Mouse (Mus musculus): ENCODE results near the gene Myo10. TPM values are rescaled to one million over a fixed set of nuclear protein-coding genes. Genes with fewer than 3 reads are reported as not detected.

Myo10 gene
- polyA plus RNA-seq, 1 experiment, result 45.4 TPM

DNA sequence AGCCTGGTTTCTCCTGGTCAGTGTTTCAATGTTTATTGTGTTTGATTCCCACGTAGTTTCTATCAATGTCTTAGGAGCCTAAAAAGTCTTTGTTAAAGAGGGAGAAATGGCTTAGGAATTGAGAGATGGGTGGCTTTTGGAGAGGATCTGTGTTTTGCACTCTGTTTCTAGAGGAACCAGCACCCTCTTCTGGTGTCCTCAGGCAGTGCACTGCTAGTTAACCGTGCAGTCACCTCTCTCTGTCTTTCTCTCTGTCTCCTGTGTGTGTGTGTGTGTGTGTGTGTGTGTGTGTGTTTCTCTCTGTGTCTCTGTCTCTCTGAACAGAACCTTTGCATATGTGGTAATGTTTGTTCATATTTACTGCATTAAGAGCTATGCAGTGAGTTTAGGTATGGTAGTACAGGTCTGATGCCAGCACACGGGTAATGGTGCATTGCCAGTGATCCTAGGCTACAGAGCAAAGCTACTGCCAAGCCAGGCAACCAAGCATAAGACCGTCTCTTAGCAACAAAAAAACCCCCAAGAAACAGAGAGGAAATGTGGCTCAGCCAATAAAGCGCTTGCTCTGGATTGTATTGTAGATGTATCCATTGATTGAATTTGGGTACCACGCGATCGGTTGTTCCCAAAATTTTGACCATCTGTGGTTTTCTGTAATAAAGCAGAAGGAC is 110.6 kb downstream of the Myo10 start:
- Histone ChIP-seq H3K27ac (ENCODE audit: insufficient read depth, low read depth, low read length) (no peak overlapping the region), H3K36me3 (ENCODE audit: control insufficient read depth, insufficient read depth, low read length) (peaks cover 6% of the 10 kb centered on the region), H3K4me3 (ENCODE audit: insufficient read depth, low read depth, low read length) (no peak overlapping the region), H3K4me1 (ENCODE audit: control insufficient read depth, insufficient read depth, low read length) (no peaks in the 10 kb centered on the region), H3K27me3 (replicated peaks; ENCODE audit: control insufficient read depth, insufficient read depth, low read length) (no peaks in the 10 kb centered on the region)
- TF ChIP-seq POLR2A (IDR thresholded peaks at IDR 0.05; ENCODE audit: low read depth, low read length) (no peak), CTCF (conservative IDR thresholded peaks at IDR 0.05; ENCODE audit: insufficient read depth, insufficient read length, low read depth, low read length) (peak; percentile 63)
- 78% methylated on average over 8 of the region's 8 CpGs for WGBS
- peak; percentile 46 for DNase-seq

DNA sequence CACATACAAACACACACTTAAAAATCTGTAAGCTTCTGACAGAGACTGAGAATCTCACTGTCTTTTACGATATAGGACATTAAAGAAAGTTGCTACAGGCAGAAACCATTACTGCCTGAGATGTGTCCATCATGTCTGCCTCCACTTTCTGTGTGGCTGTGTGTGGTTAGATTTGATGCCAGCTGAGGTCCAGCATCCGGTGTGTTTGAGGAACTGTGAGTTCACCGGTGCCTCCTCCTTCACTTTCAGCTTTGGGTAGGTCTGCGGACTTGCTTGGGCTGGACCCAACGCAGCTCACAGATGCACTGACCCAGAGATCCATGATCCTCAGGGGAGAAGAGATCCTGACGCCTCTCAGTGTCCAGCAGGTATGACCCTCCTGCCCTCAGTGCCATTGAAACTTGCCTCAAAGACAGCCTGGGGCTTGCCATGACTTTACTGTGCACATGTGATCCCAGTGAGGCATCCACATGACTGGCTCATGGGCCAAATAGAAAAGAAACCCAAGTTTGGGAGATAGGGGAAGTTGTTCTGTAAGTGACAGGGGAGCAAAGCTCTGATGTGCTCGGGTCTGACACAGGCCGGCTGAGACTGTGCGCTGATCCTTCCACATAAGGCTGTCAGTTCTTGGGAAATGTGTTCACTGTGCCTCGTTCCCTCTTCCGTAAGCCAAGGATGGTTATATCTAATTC is 111.6 kb downstream of the Myo10 start:
- Histone ChIP-seq H3K4me3 (ENCODE audit: insufficient read depth, low read depth, low read length) (no peak overlapping the region), H3K27ac (ENCODE audit: insufficient read depth, low read depth, low read length) (no peak overlapping the region), H3K4me1 (ENCODE audit: control insufficient read depth, insufficient read depth, low read length) (no peaks in the 10 kb centered on the region), H3K36me3 (ENCODE audit: control insufficient read depth, insufficient read depth, low read length) (peaks cover 6% of the 10 kb centered on the region; the same call in 1 of the 2 replicates), H3K27me3 (replicated peaks; ENCODE audit: control insufficient read depth, insufficient read depth, low read length) (no peaks in the 10 kb centered on the region)
- TF ChIP-seq POLR2A (IDR thresholded peaks at IDR 0.05; ENCODE audit: low read depth, low read length) (no peak), CTCF (conservative IDR thresholded peaks at IDR 0.05; ENCODE audit: insufficient read depth, insufficient read length, low read depth, low read length) (no peak)
- 92% methylated on average over 11 of the region's 11 CpGs for WGBS
- no peak for DNase-seq

DNA sequence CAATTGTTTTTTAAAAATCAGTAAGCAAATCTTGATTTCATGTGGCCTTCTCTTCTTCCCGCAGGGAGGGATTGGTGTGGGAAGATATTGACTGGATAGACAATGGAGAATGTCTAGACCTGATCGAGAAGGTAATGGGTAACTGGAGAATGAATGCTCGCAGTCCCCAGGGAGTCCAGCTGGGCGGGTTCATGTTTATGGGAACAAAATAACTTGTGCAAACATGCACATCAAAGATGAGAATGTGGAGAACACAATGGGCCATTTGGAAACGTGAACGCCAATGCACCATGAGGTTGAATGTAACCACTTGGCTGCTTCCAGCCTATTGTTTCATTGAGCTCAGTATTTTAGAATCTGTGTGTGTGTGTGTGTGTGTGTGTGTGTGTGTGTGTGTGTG is 114.2 kb downstream of the Myo10 start:
- DNase-seq, result no peak
- TF ChIP-seq POLR2A (IDR thresholded peaks at IDR 0.05; ENCODE audit: low read depth, low read length) (no peak), CTCF (conservative IDR thresholded peaks at IDR 0.05; ENCODE audit: insufficient read depth, insufficient read length, low read depth, low read length) (no peak)
- Histone ChIP-seq H3K4me3 (ENCODE audit: insufficient read depth, low read depth, low read length) (no peak overlapping the region), H3K27ac (ENCODE audit: insufficient read depth, low read depth, low read length) (no peak overlapping the region), H3K27me3 (replicated peaks; ENCODE audit: control insufficient read depth, insufficient read depth, low read length) (no peaks in the 10 kb centered on the region), H3K36me3 (ENCODE audit: control insufficient read depth, insufficient read depth, low read length) (peaks cover 9% of the 10 kb centered on the region; the same call in 1 of the 2 replicates), H3K4me1 (ENCODE audit: control insufficient read depth, insufficient read depth, low read length) (no peaks in the 10 kb centered on the region)
- WGBS, result 81% methylated on average over 6 of the region's 6 CpGs

DNA sequence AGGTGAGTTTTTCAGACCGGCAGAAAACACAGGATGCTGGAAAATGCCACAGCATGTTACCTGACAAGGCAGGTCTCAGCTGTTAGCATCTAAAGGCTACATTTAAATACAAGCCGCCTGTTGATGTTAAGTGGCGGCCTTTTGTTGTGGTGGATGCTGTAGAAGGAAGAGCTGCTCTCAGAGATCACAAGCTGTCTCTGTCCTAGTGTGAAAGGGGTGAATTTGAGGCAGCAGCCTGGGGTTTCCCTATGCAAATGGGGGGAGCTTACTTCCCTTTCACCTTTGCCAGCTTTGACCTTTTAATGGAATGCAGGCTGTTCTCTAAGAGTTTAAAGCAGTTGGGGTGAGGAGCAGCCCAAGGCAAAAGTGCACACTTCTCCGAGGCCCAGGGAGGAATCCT is 117.9 kb downstream of the Myo10 start:
- H3K4me1 ChIP-seq (ENCODE audit: control insufficient read depth, insufficient read depth, low read length), result no peaks in the 10 kb centered on the region
- DNase-seq, result no peak
- 67% methylated on average over 4 of the region's 4 CpGs for whole genome bisulfite sequencing
- H3K36me3 ChIP-seq (ENCODE audit: control insufficient read depth, insufficient read depth, low read length), result peaks cover 12% of the 10 kb centered on the region
- no peak overlapping the region for H3K27ac ChIP-seq (ENCODE audit: insufficient read depth, low read depth, low read length)
- no peak overlapping the region for H3K4me3 ChIP-seq (ENCODE audit: insufficient read depth, low read depth, low read length)
- TF ChIP-seq CTCF (conservative IDR thresholded peaks at IDR 0.05; ENCODE audit: insufficient read depth, insufficient read length, low read depth, low read length) (no peak), POLR2A (IDR thresholded peaks at IDR 0.05; ENCODE audit: low read depth, low read length) (no peak)
- no peaks in the 10 kb centered on the region for H3K27me3 ChIP-seq (replicated peaks; ENCODE audit: control insufficient read depth, insufficient read depth, low read length)

DNA sequence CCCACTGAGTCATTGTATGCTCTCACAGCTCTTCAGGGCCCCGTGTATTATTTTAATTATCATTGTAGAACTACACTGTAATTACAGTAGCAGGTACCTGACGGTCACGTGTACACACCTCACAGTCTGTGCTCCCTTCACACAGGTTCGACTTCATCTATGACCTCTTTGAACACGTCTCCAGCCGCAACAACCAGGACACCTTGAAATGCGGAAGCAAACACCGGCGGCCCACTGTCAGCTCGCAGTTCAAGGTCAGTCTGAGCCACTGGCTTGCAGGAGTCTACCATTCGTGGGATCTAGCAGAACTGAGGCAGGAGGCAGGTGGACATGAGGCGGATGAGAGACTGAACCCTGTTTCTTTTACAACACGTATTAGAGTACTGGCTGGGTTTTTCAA is 119.9 kb downstream of the Myo10 start:
- H3K4me1 ChIP-seq (ENCODE audit: control insufficient read depth, insufficient read depth, low read length), result no peaks in the 10 kb centered on the region
- DNase-seq, result no peak
- H3K36me3 ChIP-seq (ENCODE audit: control insufficient read depth, insufficient read depth, low read length), result peaks cover 11% of the 10 kb centered on the region
- H3K27me3 ChIP-seq (replicated peaks; ENCODE audit: control insufficient read depth, insufficient read depth, low read length), result no peaks in the 10 kb centered on the region
- no peak for TF ChIP-seq CTCF (conservative IDR thresholded peaks at IDR 0.05; ENCODE audit: insufficient read depth, insufficient read length, low read depth, low read length)
- TF ChIP-seq POLR2A (IDR thresholded peaks at IDR 0.05; ENCODE audit: low read depth, low read length), result no peak
- H3K27ac ChIP-seq (ENCODE audit: insufficient read depth, low read depth, low read length), result no peak overlapping the region
- WGBS, result 86% methylated on average over 13 of the region's 13 CpGs
- no peak overlapping the region for H3K4me3 ChIP-seq (ENCODE audit: insufficient read depth, low read depth, low read length)

DNA sequence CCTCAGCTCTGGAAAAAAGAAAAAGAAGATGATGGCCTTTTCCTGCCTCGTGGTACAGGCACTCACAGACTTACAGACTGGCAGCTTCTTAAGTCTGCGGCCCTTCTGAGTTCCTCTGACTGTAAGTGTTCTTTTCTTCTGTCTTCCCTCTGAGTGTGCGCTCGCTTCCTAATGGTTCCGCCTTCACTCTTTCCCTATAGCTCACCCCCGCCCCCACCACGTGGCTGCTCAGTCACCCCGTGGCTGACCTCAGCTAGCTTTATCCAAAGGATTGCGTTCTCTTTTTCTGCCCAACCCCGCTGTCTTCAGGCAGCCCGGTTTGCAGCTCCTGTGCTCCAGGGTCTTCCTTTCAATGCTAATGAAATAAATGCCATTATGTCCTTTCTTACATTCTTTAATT is 129.2 kb downstream of the Myo10 start:
- Histone ChIP-seq H3K27me3 (replicated peaks; ENCODE audit: control insufficient read depth, insufficient read depth, low read length) (no peaks in the 10 kb centered on the region), H3K36me3 (ENCODE audit: control insufficient read depth, insufficient read depth, low read length) (peaks cover 4% of the 10 kb centered on the region; the same call in 1 of the 2 replicates), H3K4me1 (ENCODE audit: control insufficient read depth, insufficient read depth, low read length) (peaks cover 6% of the 10 kb centered on the region), H3K27ac (ENCODE audit: insufficient read depth, low read depth, low read length) (no peak overlapping the region), H3K4me3 (ENCODE audit: insufficient read depth, low read depth, low read length) (no peak overlapping the region)
- DNase-seq, result no peak
- whole genome bisulfite sequencing, result 71% methylated on average over 11 of the region's 11 CpGs
- TF ChIP-seq POLR2A (IDR thresholded peaks at IDR 0.05; ENCODE audit: low read depth, low read length) (no peak), CTCF (conservative IDR thresholded peaks at IDR 0.05; ENCODE audit: insufficient read depth, insufficient read length, low read depth, low read length) (no peak)

DNA sequence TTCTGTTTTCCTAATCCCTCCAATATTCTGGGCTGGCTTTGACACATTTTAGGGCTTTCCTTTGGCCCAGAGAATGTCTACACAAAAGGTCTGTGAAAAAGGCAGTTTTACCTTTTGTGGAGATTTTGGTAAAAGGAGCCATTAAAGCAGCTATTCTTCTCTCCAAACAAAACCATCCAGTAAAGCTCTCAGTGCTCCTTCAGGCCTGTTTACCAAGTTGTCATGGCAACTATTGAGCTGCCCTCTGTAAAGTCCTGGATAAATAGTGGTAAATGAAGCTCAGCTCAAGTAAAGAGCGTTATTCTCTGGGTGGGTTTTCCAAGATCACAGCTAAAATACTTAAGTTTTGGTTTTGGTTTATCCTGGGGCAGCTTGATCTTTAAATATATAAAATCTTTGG is 130.3 kb downstream of the Myo10 start:
- no peak for TF ChIP-seq CTCF (conservative IDR thresholded peaks at IDR 0.05; ENCODE audit: insufficient read depth, insufficient read length, low read depth, low read length)
- TF ChIP-seq POLR2A (IDR thresholded peaks at IDR 0.05; ENCODE audit: low read depth, low read length), result no peak
- no peak overlapping the region for H3K4me3 ChIP-seq (ENCODE audit: insufficient read depth, low read depth, low read length)
- no peak for DNase-seq
- peaks cover 4% of the 10 kb centered on the region; the same call in 1 of the 2 replicates for H3K36me3 ChIP-seq (ENCODE audit: control insufficient read depth, insufficient read depth, low read length)
- H3K27ac ChIP-seq (ENCODE audit: insufficient read depth, low read depth, low read length), result no peak overlapping the region
- 88% methylated on average over 1 of the region's 1 CpGs for WGBS
- H3K27me3 ChIP-seq (replicated peaks; ENCODE audit: control insufficient read depth, insufficient read depth, low read length), result no peaks in the 10 kb centered on the region
- H3K4me1 ChIP-seq (ENCODE audit: control insufficient read depth, insufficient read depth, low read length), result peaks cover 6% of the 10 kb centered on the region

All from kidney, adult 2 months (tissue).